8 mouse cellular contexts compared by ENCODE assay signal in the genomic region with DNA sequence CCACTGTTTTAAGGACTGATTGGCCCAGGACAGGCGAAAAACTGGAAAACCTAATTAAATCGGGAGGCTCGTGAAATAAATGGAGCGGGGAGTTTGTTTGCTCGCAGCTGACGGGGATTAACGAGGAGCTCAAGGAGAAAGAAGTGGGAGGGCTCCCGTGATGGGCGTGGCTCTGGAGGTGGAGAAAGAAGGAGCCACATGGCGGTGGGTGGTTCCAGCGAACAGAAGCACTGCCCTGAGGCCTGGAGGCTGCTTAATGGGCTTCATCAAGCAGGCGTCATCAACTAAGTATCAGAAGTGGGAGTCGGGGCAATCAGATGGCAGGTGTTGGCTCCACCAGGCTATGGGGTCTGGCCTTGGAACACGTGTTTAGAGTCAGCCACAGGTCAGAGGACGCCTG.
DNase-seq lines count a peak whose midpoint lies in the region; ATAC-seq and TF ChIP-seq lines count a peak whose summit lies in the region.

No protein-coding gene starts in this region.

- no peak for ATAC-seq in CD4-positive, CD25-positive, alpha-beta regulatory T cell, adult 4 months
- no peak for ATAC-seq in liver, embryonic 12.5 days
- ATAC-seq in neural tube, embryonic 15.5 days (ENCODE audit: low FRiP score), result peak; percentile 49; the same call in 1 of the 2 replicates

- no peaks in the 10 kb centered on the region for H3K36me3 ChIP-seq in heart, adult 2 months (ENCODE audit: control insufficient read depth, insufficient read depth, low read length)
- H3K36me3 ChIP-seq in liver, embryonic 12.5 days, result no peaks in the 10 kb centered on the region
- H3K36me3 ChIP-seq in neural tube, embryonic 15.5 days, result no peaks in the 10 kb centered on the region

- TF ChIP-seq POLR2A in heart, adult 2 months (IDR thresholded peaks at IDR 0.05; ENCODE audit: insufficient read depth, low read depth, low read length), result no peak

- peaks cover 2% of the 10 kb centered on the region; the same call in 1 of the 2 replicates for H3K27me3 ChIP-seq in heart, adult 2 months (ENCODE audit: control insufficient read depth, insufficient read depth, low read length)
- H3K27me3 ChIP-seq in liver, embryonic 12.5 days (replicated peaks), result peaks cover 58% of the 10 kb centered on the region
- H3K27me3 ChIP-seq in neural tube, embryonic 15.5 days (replicated peaks), result no peaks in the 10 kb centered on the region

- no peak overlapping the region for H3K9ac ChIP-seq in heart, adult 2 months (ENCODE audit: low read depth, low read length)
- no peak overlapping the region for H3K9ac ChIP-seq in liver, embryonic 12.5 days
- H3K9ac ChIP-seq in neural tube, embryonic 15.5 days (replicated peaks), result no peak overlapping the region

- peak overlapping the region; percentile 12; the same call in 1 of the 2 replicates for H3K4me3 ChIP-seq in heart, adult 2 months
- no peak overlapping the region for H3K4me3 ChIP-seq in liver, embryonic 12.5 days
- 0 out of 2 replicates have a peak overlapping the region, but pooled peaks have one; percentile 17 for H3K4me3 ChIP-seq in neural tube, embryonic 15.5 days (replicated peaks)

- no peaks in the 10 kb centered on the region for H3K79me2 ChIP-seq in heart, adult 2 months (replicated peaks; ENCODE audit: control insufficient read depth, insufficient read depth, low read length)

- no peak overlapping the region for H3K27ac ChIP-seq in heart, adult 2 months
- no peak overlapping the region for H3K27ac ChIP-seq in liver, embryonic 12.5 days
- H3K27ac ChIP-seq in neural tube, embryonic 15.5 days (replicated peaks), result peak overlapping the region; percentile 82

- no peaks in the 10 kb centered on the region for H3K9me3 ChIP-seq in liver, embryonic 12.5 days (replicated peaks)
- no peaks in the 10 kb centered on the region for H3K9me3 ChIP-seq in neural tube, embryonic 15.5 days (replicated peaks)

- DNase-seq in CD4-positive, CD25-positive, alpha-beta regulatory T cell, adult 2 months (ENCODE audit: low read depth, low spot score), result peak; percentile 42
- peak; percentile 86 for DNase-seq in embryo, embryonic 10.5 days (ENCODE audit: low spot score)
- DNase-seq in heart, adult 2 months, result peak; percentile 42 to 53
- peak; percentile 50 for DNase-seq in kidney, adult 18-20 months
- no peak for DNase-seq in adipocyte (ENCODE audit: low spot score)

- H3K4me1 ChIP-seq in heart, adult 2 months (ENCODE audit: control insufficient read depth, insufficient read depth, low read length), result no peaks in the 10 kb centered on the region
- 0 out of 2 replicates have a peak, but pooled peaks cover 4% of the 10 kb centered on the region for H3K4me1 ChIP-seq in liver, embryonic 12.5 days
- peaks cover 67% of the 10 kb centered on the region for H3K4me1 ChIP-seq in neural tube, embryonic 15.5 days

- TF ChIP-seq CTCF in heart, adult 2 months (IDR thresholded peaks at IDR 0.05), result no peak

- TF ChIP-seq EP300 in heart, adult 2 months (IDR thresholded peaks at IDR 0.05; ENCODE audit: insufficient read depth, low read depth, low read length), result no peak

- H3K4me2 ChIP-seq in liver, embryonic 12.5 days, result peak overlapping the region; percentile 35
- peak overlapping the region; percentile 49 for H3K4me2 ChIP-seq in neural tube, embryonic 15.5 days

- WGBS in heart, adult 2 months, result 4% methylated on average over 15 of the region's 15 CpGs
- WGBS in liver, embryonic 12.5 days (ENCODE audit: insufficient replicate concordance), result 2% methylated on average over 15 of the region's 15 CpGs
- WGBS in neural tube, embryonic 15.5 days, result 3% methylated on average over 15 of the region's 15 CpGs

- intact Hi-C loops in heart, adult 2 months (cut with DNase I), result loop anchor here (5.0 kb wide), 1 partner anchor 233 kb away; no protein-coding TSS in a partner anchor
